Mouse (Mus musculus) CH12F3 (cell line): Measurements from ENCODE around the gene Ghr.

Experiments
- in situ Hi-C: fragments of 300-500 bp; cut with MboI; formaldehyde crosslinking; loops from 2 replicates; pipeline ENCODE4 v1.14.3; 2020; ENCODE audit warnings: low sequenced_read_pairs

The Ghr gene

GRCm38 (mm10) chr15:3300361-3301100, 282.8 kb downstream of the Ghr start:
- in situ Hi-C loops, result no loop called here

GRCm38 (mm10) chr15:3297615-3298014, 285.7 kb downstream of the Ghr start:
- in situ Hi-C loops, result no loop called here

GRCm38 (mm10) chr15:3295986-3296385, 287.3 kb downstream of the Ghr start:
- in situ Hi-C loops, result no loop called here

- in situ Hi-C loops, result no loop called here
Observed at GRCm38 (mm10) chr15:3293477-3293876, 289.8 kb downstream of the Ghr start.

- in situ Hi-C loops, result no loop called here
Observed at GRCm38 (mm10) chr15:3290435-3290834, 292.9 kb downstream of the Ghr start.

- in situ Hi-C loops, result no loop called here
Observed at GRCm38 (mm10) chr15:3286032-3286431, 297.3 kb downstream of the Ghr start.

- in situ Hi-C loops, result no loop called here
Observed at GRCm38 (mm10) chr15:3281737-3282136, 301.6 kb downstream of the Ghr start.

- in situ Hi-C loops, result no loop called here
Observed at GRCm38 (mm10) chr15:3281216-3281615, 302.1 kb downstream of the Ghr start.

- in situ Hi-C loops, result no loop called here
Observed at GRCm38 (mm10) chr15:3279242-3279641, 304.1 kb downstream of the Ghr start.

GRCm38 (mm10) chr15:3277391-3277790, 305.9 kb downstream of the Ghr start:
- in situ Hi-C loops, result no loop called here

GRCm38 (mm10) chr15:3273191-3273590, 310.1 kb downstream of the Ghr start:
- in situ Hi-C loops, result no loop called here

- in situ Hi-C loops, result no loop called here
Observed at GRCm38 (mm10) chr15:3271216-3271615, 312.1 kb downstream of the Ghr start.

- in situ Hi-C loops, result no loop called here
Observed at GRCm38 (mm10) chr15:3270646-3271077, 312.6 kb downstream of the Ghr start.

GRCm38 (mm10) chr15:3269996-3270645, 313.2 kb downstream of the Ghr start:
- in situ Hi-C loops, result no loop called here

- in situ Hi-C loops, result no loop called here
Observed at GRCm38 (mm10) chr15:3269496-3269895, 313.8 kb downstream of the Ghr start.

GRCm38 (mm10) chr15:3268247-3268646, 315.0 kb downstream of the Ghr start, which contains the start of gene Selenop:
TSS of gene Selenop (plus strand) at chr15:3268547.
- in situ Hi-C loops, result no loop called here
